Mouse (Mus musculus) CH12.LX (cell line): ENCODE results near the gene Arhgap42. TPM values are rescaled to one million over a fixed set of nuclear protein-coding genes. Genes with fewer than 3 reads are reported as not detected.

Experiments used
- DNase-seq: peaks from one replicate; pipeline ENCODE4 v3.0.0-alpha.2; 2013; ENCODE audit errors: extremely low read depth
- H3K27ac ChIP-seq: 2 replicates; pipeline ENCODE4 v1.5.1; 2012; ENCODE audit warnings: low read depth, mild to moderate bottlenecking, control low read depth, moderate library complexity; ENCODE audit not compliant: insufficient read depth
- H3K27me3 ChIP-seq: replicated peaks from 2 replicates; pipeline ENCODE3; 2012; ENCODE audit warnings: inconsistent platforms
- H3K36me3 ChIP-seq, 2 experiments: replicated peaks in 1 of 2; 2 replicates each; pipeline versions ENCODE3 to v1.6.1; 2012; ENCODE audit warnings: inconsistent platforms in 1 of 2, low read length in 1 of 2, mild to moderate bottlenecking in 1 of 2, mixed read lengths in 1 of 2, moderate library complexity in 1 of 2; ENCODE audit not compliant: control insufficient read depth in 1 of 2, insufficient read depth in 1 of 2
- H3K4me1 ChIP-seq, 2 experiments: 2 replicates each; pipeline ENCODE4 v1.6.1; 2012; ENCODE audit warnings: inconsistent platforms in 1 of 2, moderate library complexity in 1 of 2; ENCODE audit not compliant: insufficient read depth in 2 of 2, control insufficient read depth in 1 of 2
- H3K4me2 ChIP-seq: 2 replicates; pipeline ENCODE4 v1.6.1; 2012; ENCODE audit warnings: low read depth, mild to moderate bottlenecking, control low read depth; ENCODE audit not compliant: poor library complexity, insufficient read depth, severe bottlenecking
- H3K4me3 ChIP-seq, 3 experiments: fragments of 150-350 bp in 1 of 3; sonication (generic) in 1 of 3; replicated peaks in 1 of 3; 2 replicates each; pipeline versions ENCODE3 to v1.5.1; 2011 to 2012; ENCODE audit warnings: low read depth in 2 of 3, low read length in 2 of 3, mild to moderate bottlenecking in 2 of 3, moderate library complexity in 2 of 3, control low read depth in 1 of 3, improper control_type of control experiment in 1 of 3, inconsistent platforms in 1 of 3, mixed read lengths in 1 of 3; ENCODE audit not compliant: poor library complexity in 1 of 3
- H3K79me2 ChIP-seq: replicated peaks from 2 replicates; pipeline ENCODE4 v1.6.1; 2012; ENCODE audit warnings: mild to moderate bottlenecking, moderate library complexity; ENCODE audit not compliant: control insufficient read depth, poor library complexity, insufficient read depth, severe bottlenecking; ENCODE audit errors: extremely low read depth
- H3K9ac ChIP-seq: 2 replicates; pipeline ENCODE4 v1.6.1; 2012; ENCODE audit warnings: low read depth, mild to moderate bottlenecking, control low read depth, moderate library complexity; ENCODE audit not compliant: insufficient read depth
- H3K9me3 ChIP-seq: replicated peaks from 2 replicates; pipeline ENCODE3; 2012; ENCODE audit warnings: low read length, inconsistent platforms, mixed read lengths
- BHLHE40 ChIP-seq: IDR thresholded peaks from 2 replicates; pipeline ENCODE4 v1.6.1; 2011; ENCODE audit warnings: mild to moderate bottlenecking, low read depth, low read length, improper control_type of control experiment
- CHD1 ChIP-seq: IDR thresholded peaks from 2 replicates; pipeline ENCODE4 v1.6.1; 2012; ENCODE audit warnings: low read depth, low read length, improper control_type of control experiment, inconsistent platforms
- CHD2 ChIP-seq: IDR thresholded peaks from 2 replicates; pipeline ENCODE4 v1.6.1; 2011; ENCODE audit warnings: low read length, improper control_type of control experiment
- CTCF ChIP-seq, 2 experiments: IDR thresholded peaks in 1 of 2; conservative IDR thresholded peaks in 1 of 2; 2 replicates each; pipeline ENCODE4 v1.5.1; 2011 to 2012; ENCODE audit warnings: low read depth in 2 of 2, low read length in 2 of 2, improper control_type of control experiment in 1 of 2, inconsistent platforms in 1 of 2, mild to moderate bottlenecking in 1 of 2, moderate library complexity in 1 of 2
- E2F4 ChIP-seq: IDR thresholded peaks from 2 replicates; pipeline ENCODE4 v1.6.1; 2011; ENCODE audit warnings: low read depth, low read length, improper control_type of control experiment; ENCODE audit not compliant: insufficient replicate concordance
- EP300 ChIP-seq: IDR thresholded peaks from 2 replicates; pipeline ENCODE4 v1.6.1; 2011; ENCODE audit warnings: low read length, improper control_type of control experiment
- ETS1 ChIP-seq: conservative IDR thresholded peaks from 2 replicates; pipeline ENCODE4 v1.6.1; 2012; ENCODE audit warnings: low read depth, mild to moderate bottlenecking, inconsistent platforms, low read length, improper control_type of control experiment, moderate library complexity
- GABPA ChIP-seq: IDR thresholded peaks from 2 replicates; pipeline ENCODE4 v1.6.1; 2012; ENCODE audit warnings: low read depth, low read length, improper control_type of control experiment, inconsistent platforms; ENCODE audit not compliant: insufficient replicate concordance
- HCFC1 ChIP-seq: IDR thresholded peaks from 2 replicates; pipeline ENCODE4 v1.6.1; 2012; ENCODE audit warnings: low read depth, mild to moderate bottlenecking, inconsistent platforms, low read length, improper control_type of control experiment
- IRF4 ChIP-seq: IDR thresholded peaks from 2 replicates; pipeline ENCODE4 v1.6.1; 2014; ENCODE audit warnings: low read depth, mild to moderate bottlenecking, inconsistent platforms, low read length, improper control_type of control experiment
- JUN ChIP-seq: IDR thresholded peaks from 2 replicates; pipeline ENCODE4 v1.6.1; 2011; ENCODE audit warnings: low read depth, mild to moderate bottlenecking, low read length, improper control_type of control experiment, moderate library complexity; ENCODE audit not compliant: insufficient read depth
- KAT2A ChIP-seq: IDR thresholded peaks from 2 replicates; pipeline ENCODE4 v1.6.1; 2012; ENCODE audit warnings: low read length, improper control_type of control experiment, inconsistent platforms; ENCODE audit not compliant: insufficient replicate concordance
- MAFK ChIP-seq: IDR thresholded peaks from 2 replicates; pipeline ENCODE4 v1.6.1; 2011; ENCODE audit warnings: low read length, improper control_type of control experiment; ENCODE audit not compliant: insufficient replicate concordance
- MAX ChIP-seq: IDR thresholded peaks from 2 replicates; pipeline ENCODE4 v1.6.1; 2011; ENCODE audit warnings: low read length, improper control_type of control experiment
- MAZ ChIP-seq: IDR thresholded peaks from 2 replicates; pipeline ENCODE4 v1.6.1; 2012; ENCODE audit warnings: low read depth, mild to moderate bottlenecking, inconsistent platforms, low read length, improper control_type of control experiment, moderate library complexity
- MXI1 ChIP-seq: IDR thresholded peaks from 2 replicates; pipeline ENCODE4 v1.6.1; 2011; ENCODE audit warnings: mild to moderate bottlenecking, low read depth, low read length, improper control_type of control experiment
- NELFE ChIP-seq: IDR thresholded peaks from 2 replicates; pipeline ENCODE4 v1.6.1; 2011; ENCODE audit warnings: low read depth, low read length, improper control_type of control experiment
- NRF1 ChIP-seq: IDR thresholded peaks from 2 replicates; pipeline ENCODE4 v1.6.1; 2014; ENCODE audit warnings: low read depth, mild to moderate bottlenecking, inconsistent platforms, low read length, improper control_type of control experiment, moderate library complexity
- PAX5 ChIP-seq: IDR thresholded peaks from 2 replicates; pipeline ENCODE4 v1.6.1; 2012; ENCODE audit warnings: low read length, inconsistent platforms, mixed read lengths
- POLR2A ChIP-seq: IDR thresholded peaks from 2 replicates; pipeline ENCODE4 v1.6.1; 2011; ENCODE audit warnings: low read depth, mild to moderate bottlenecking, improper control_type of control experiment, low read length
- RCOR1 ChIP-seq: conservative IDR thresholded peaks from 2 replicates; pipeline ENCODE4 v1.6.1; 2012; ENCODE audit warnings: low read depth, mild to moderate bottlenecking, inconsistent platforms, low read length, improper control_type of control experiment
- TCF12 ChIP-seq: IDR thresholded peaks from 2 replicates; pipeline ENCODE4 v1.6.1; 2014; ENCODE audit warnings: low read depth, mild to moderate bottlenecking, inconsistent platforms, low read length, improper control_type of control experiment
- UBTF ChIP-seq: IDR thresholded peaks from 2 replicates; pipeline ENCODE4 v1.6.1; 2012; ENCODE audit warnings: low read depth, mild to moderate bottlenecking, inconsistent platforms, low read length, improper control_type of control experiment, moderate library complexity
- ZC3H11A ChIP-seq: IDR thresholded peaks from 2 replicates; pipeline ENCODE4 v1.6.1; 2012; ENCODE audit warnings: low read depth, mild to moderate bottlenecking, inconsistent platforms, low read length, improper control_type of control experiment
- ZMIZ1 ChIP-seq: IDR thresholded peaks from 2 replicates; pipeline ENCODE4 v1.6.1; 2012; ENCODE audit warnings: low read depth, mild to moderate bottlenecking, inconsistent platforms, low read length, improper control_type of control experiment
- ZNF384 ChIP-seq: IDR thresholded peaks from 2 replicates; pipeline ENCODE4 v1.6.1; 2012; ENCODE audit warnings: low read depth, low read length, improper control_type of control experiment, inconsistent platforms
- dilution Hi-C: fragments of 300-500 bp; cut with MboI; formaldehyde crosslinking; loops from 2 replicates; pipeline ENCODE4 v1.14.3; 2020; ENCODE audit warnings: low sequenced_read_pairs; ENCODE audit not compliant: extremely low pct_unique_long_range_greater_than_20kb, extremely low pct_ligation_motif_present
- in situ Hi-C: fragments of 300-500 bp; cut with MboI; formaldehyde crosslinking; loops from 3 replicates; pipeline ENCODE4 v1.14.3; 2019; ENCODE audit warnings: low sequenced_read_pairs, low pct_ligation_motif_present, low pct_unique_long_range_greater_than_20kb, mixed read lengths
- polyA plus RNA-seq: library from polyadenylated mRNA; unstranded; fragments of >175 nt; gene quantifications from 2 replicates; pipeline ENCODE4 v1.2.1, GENCODE M21; 2012; ENCODE audit warnings: low read depth; ENCODE audit not compliant: insufficient read length
- total RNA-seq, 2 experiments: library from RNA; depleted of rRNA; stranded (reverse); fragments of 300-350 nt in 1 of 2; fragments of >200 nt in 1 of 2; gene quantifications; 2 replicates each; pipeline ENCODE4 v1.2.3; 2012 to 2014

Arhgap42 gene
- total RNA-seq (2012; rRNA removed): not detected in 2 replicates
- total RNA-seq (2014; rRNA removed): not detected in 2 replicates
- polyA plus RNA-seq: not detected in 2 replicates

DNA sequence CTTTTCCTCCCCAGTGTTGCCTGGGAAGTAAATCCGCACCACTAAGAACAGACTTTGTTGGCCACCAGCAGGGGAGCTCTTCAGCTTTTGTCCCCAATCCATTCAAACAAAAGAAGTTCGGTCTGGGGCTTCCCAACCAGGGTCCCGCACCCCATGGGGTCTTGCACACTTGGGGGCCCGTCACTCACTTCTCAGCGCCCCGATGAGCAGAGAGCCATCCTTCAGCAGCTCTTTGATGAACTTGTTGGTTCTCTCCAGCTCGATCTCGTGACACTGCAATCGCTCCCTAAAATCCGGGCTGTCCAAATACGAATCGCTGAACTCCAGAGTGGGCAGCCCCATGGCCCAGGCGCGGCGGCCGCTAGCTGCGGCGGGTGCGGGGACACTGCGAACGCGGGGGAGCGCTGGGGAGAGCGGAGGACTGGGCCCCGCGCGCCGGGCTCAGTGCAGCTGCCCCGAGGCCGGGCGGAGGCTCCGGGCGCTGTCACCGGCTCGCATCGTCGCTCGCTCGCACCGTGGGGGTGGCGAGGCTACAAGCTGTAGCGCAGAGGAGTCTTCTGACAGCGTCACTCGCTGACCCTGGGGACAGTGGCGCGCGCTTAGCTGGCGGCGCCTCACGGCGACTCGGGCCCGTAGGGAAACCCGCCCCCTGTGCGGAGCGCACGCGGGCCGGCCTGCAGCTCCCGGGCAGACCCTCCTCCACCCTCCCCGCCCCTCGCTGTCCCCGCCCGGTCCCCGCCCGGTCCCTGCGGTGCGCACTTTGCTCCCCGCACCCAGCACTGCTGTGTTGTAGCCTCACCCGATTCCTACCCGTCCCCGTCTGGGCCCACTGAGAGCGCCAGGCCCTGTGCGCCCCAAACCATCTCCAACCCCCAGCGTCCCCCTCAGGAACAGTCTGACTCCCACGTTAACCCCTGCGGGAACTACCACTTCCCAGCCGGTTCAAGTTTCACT lies at the start of gene Arhgap42:
Gene Arhgap42, minus strand, starts transcription at position 664 of the 954 bp plus-strand sequence.
- no peak within 1 kb of the TSS for H3K4me3 ChIP-seq
- no peak within 1 kb of the TSS for H3K27ac ChIP-seq
- TF ChIP-seq BHLHE40 (no peak), MXI1 (no peak), GABPA (no peak), MAFK (no peak), ETS1 (no peak), MAZ (no peak), IRF4 (no peak), KAT2A (no peak), TCF12 (no peak), ZMIZ1 (no peak), E2F4 (no peak), PAX5 (no peak), CHD1 (no peak), CHD2 (no peak)
- dilution Hi-C loops: no loop called here
- DNase-seq: no peak
- in situ Hi-C loops: no loop called here
- no peak within 1 kb of the TSS for H3K4me2 ChIP-seq
- no peaks in the 10 kb centered on the region for H3K27me3 ChIP-seq
- no peaks in the 10 kb centered on the region for H3K4me1 ChIP-seq
- no peaks in the 10 kb centered on the region for H3K79me2 ChIP-seq
- no peak within 1 kb of the TSS for H3K9ac ChIP-seq
- H3K36me3 ChIP-seq: no peaks in the 10 kb centered on the region
- peaks cover 35% of the 10 kb centered on the region for H3K9me3 ChIP-seq

GRCm38 (mm10) chr9:9288140-9288539 lies 49.2 kb upstream of the Arhgap42 start:
- Histone ChIP-seq H3K9me3 (peaks cover 20% of the 10 kb centered on the region), H3K27ac (no peak overlapping the region), H3K4me2 (no peak overlapping the region), H3K36me3 (no peaks in the 10 kb centered on the region), H3K9ac (no peak overlapping the region), H3K4me1 (no peaks in the 10 kb centered on the region), H3K79me2 (no peaks in the 10 kb centered on the region), H3K27me3 (no peaks in the 10 kb centered on the region), H3K4me3 (no peak overlapping the region)
- in situ Hi-C loops: no loop called here
- dilution Hi-C loops: no loop called here
- DNase-seq: no peak
- no peak for TF ChIP-seq CTCF (conservative IDR thresholded peaks at IDR 0.05 in 1 of 2, IDR thresholded peaks at IDR 0.05 in 1 of 2; ENCODE audit: low read depth in 2 of 2, low read length in 2 of 2)
- no peak for TF ChIP-seq EP300
- TF ChIP-seq MAX: no peak
- TF ChIP-seq UBTF: no peak
- TF ChIP-seq TCF12: no peak
- no peak for TF ChIP-seq MAZ
- TF ChIP-seq JUN: no peak
- TF ChIP-seq PAX5: no peak
- no peak for TF ChIP-seq ZMIZ1
- no peak for TF ChIP-seq ZNF384
- no peak for TF ChIP-seq ZC3H11A
- no peak for TF ChIP-seq RCOR1
- no peak for TF ChIP-seq POLR2A
- no peak for TF ChIP-seq BHLHE40
- no peak for TF ChIP-seq NELFE
- no peak for TF ChIP-seq E2F4
- TF ChIP-seq NRF1: no peak
- TF ChIP-seq HCFC1: no peak
